Mouse (Mus musculus): ENCODE measurements at regions not wholly inside any gene's neighbourhood (a gene's known extent, or its start where the extent isn't known, plus 50 kb on each side); places are given as distances from the start of the nearest gene placed in this dataset.

GRCm38 (mm10) chr8:86170091-86170490 is 329.3 kb downstream of the Phkb start:
- DNase-seq (ENCODE audit: low read depth, low spot score), result no peak

GRCm38 (mm10) chr8:86164818-86165217 is 324.1 kb downstream of the Phkb start:
- DNase-seq (ENCODE audit: low read depth, low spot score), result peak; percentile 51

- DNase-seq (ENCODE audit: low read depth, low spot score), result peak; percentile 84
Observed at GRCm38 (mm10) chr8:86159074-86159783, 318.5 kb downstream of the Phkb start.

- DNase-seq (ENCODE audit: low read depth, low spot score), result no peak
Observed at GRCm38 (mm10) chr8:86147586-86147985, 306.8 kb downstream of the Phkb start.

DNA sequence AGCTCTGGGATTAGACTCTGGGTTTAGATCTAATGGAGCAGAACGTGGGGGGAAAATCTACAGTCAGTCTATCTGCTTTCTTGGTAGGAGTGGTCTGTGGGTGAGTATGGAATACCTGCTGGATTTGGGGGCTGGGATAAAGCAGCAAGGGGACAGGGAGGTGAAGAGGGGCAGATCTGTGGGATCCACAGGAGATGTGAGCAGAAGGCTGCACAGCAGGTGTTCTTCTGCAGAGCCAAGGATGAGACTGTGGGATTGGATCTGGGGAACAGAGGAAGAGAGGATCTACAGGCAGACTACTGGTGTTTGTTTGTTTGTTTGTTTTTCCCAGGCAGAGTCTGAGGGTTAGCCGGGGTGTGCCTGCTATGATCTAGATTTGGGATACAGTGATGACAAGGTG is 284.5 kb downstream of the Phkb start:
- DNase-seq (ENCODE audit: low read depth, low spot score), result peak; percentile 97

DNA sequence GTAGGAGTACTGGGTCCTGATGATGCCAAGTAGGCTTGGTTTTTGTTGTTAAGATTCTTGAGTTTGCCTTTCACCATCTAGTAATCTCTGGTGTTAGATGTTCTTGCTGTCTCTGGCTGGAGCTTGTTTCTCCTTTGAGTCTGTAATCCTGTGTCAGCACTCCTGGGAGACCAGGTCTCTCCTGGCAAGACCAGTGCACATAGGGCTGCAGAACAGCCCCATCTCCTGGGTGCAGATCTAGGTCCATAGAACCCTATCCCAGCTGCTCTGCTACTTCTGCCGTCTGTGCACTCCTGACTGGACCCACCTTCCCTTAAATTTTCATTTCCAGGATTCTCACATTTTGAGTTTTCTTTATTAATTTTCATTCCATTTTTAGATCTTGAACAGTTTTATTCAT is 283.9 kb downstream of the Phkb start:
- peak; percentile 59 for DNase-seq (ENCODE audit: low read depth, low spot score)

All from brain, adult 2 months (tissue).